Mouse (Mus musculus): Measurements from ENCODE around the gene Tha1.
"Not testable (repeated sequence)": the region's sequence is repeated elsewhere in the genome, so short reads cannot be mapped to it uniquely, and the experiment has no call there.

DNA sequence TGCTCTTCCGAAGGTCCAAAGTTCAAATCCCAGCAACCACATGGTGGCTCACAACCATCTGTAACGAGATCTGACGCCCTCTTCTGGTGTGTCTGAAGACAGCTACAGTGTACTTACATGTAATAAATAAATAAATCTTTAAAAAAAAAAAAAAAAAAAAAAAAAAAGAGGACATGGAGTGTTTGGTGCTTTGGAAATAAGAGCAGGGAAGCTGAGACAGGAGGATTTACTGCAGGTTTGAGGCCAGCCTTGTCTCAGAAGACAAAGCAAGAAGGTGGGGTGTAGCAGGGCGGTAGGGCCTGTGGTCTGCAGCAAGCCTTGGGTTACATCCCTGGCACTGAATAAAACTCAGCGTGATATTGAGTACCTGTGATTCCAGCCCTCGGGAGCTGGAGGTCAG lies 39.8 kb downstream of the Tha1 start:
- not testable (repeated sequence) for TF ChIP-seq CTCF (IDR thresholded peaks at IDR 0.05; ENCODE audit: borderline replicate concordance, insufficient read depth, low read depth, low read length); POLR2A (IDR thresholded peaks at IDR 0.05; ENCODE audit: borderline replicate concordance, insufficient read depth, low read length)
